Mouse (Mus musculus): ENCODE results near the gene Tbc1d21.

- TF ChIP-seq RCOR1 (conservative IDR thresholded peaks at IDR 0.05; ENCODE audit: low read depth, low read length): no peak
- no peak for TF ChIP-seq MAX (IDR thresholded peaks at IDR 0.05; ENCODE audit: low read length)
- no peak for TF ChIP-seq CTCF (conservative IDR thresholded peaks at IDR 0.05 in 1 of 2, IDR thresholded peaks at IDR 0.05 in 1 of 2; ENCODE audit: low read depth in 2 of 2, low read length in 2 of 2)
- TF ChIP-seq EP300 (IDR thresholded peaks at IDR 0.05; ENCODE audit: low read length): no peak
- TF ChIP-seq POLR2A (IDR thresholded peaks at IDR 0.05; ENCODE audit: low read depth, low read length): no peak
- no peak for TF ChIP-seq UBTF (IDR thresholded peaks at IDR 0.05; ENCODE audit: low read depth, low read length)
- no peak for TF ChIP-seq SIN3A (IDR thresholded peaks at IDR 0.05; ENCODE audit: low read length)
Observed at GRCm38 (mm10) chr9:58371914-58372313, 1.7 kb upstream of the Tbc1d21 start.
